Mouse (Mus musculus) ES-Bruce4 (cell line): ENCODE results near the gene Ppp1r27.

Source experiments
- CTCF ChIP-seq: IDR thresholded peaks from one replicate; pipeline ENCODE4 v1.8.1; 2011; ENCODE audit warnings: low read depth, low read length
- POLR2A ChIP-seq: IDR thresholded peaks from one replicate; pipeline ENCODE4 v1.8.1; 2011; ENCODE audit warnings: low read length; ENCODE audit not compliant: insufficient read depth

- TF ChIP-seq CTCF (no peak), POLR2A (no peak)
Observed at GRCm38 (mm10) chr11:120560952-120561728, 10.2 kb upstream of the Ppp1r27 start.
